Mouse (Mus musculus) bone marrow macrophage, adult 2 months (primary cell): ENCODE results near the gene Polr3g. TPM values are rescaled to one million over a fixed set of nuclear protein-coding genes. Genes with fewer than 3 reads are reported as not detected.
"Not testable (repeated sequence)": the region's sequence is repeated elsewhere in the genome, so short reads cannot be mapped to it uniquely, and the experiment has no call there.

Source experiments
- H3K27ac ChIP-seq: 2 replicates; pipeline ENCODE4 v1.5.1; 2012; ENCODE audit warnings: low read depth, low read length; ENCODE audit not compliant: insufficient read depth
- H3K4me1 ChIP-seq: 2 replicates; pipeline ENCODE4 v1.6.1; 2012; ENCODE audit warnings: low read length; ENCODE audit not compliant: control insufficient read depth, insufficient read depth
- H3K4me3 ChIP-seq: 2 replicates; pipeline ENCODE4 v1.5.1; 2012; ENCODE audit warnings: mild to moderate bottlenecking, low read length, moderate library complexity; ENCODE audit not compliant: insufficient read depth
- CTCF ChIP-seq: IDR thresholded peaks from 2 replicates; pipeline ENCODE4 v1.5.1; 2012; ENCODE audit warnings: low read depth, mild to moderate bottlenecking, low read length, moderate library complexity
- POLR2A ChIP-seq: IDR thresholded peaks from 2 replicates; pipeline ENCODE4 v1.6.1; 2012; ENCODE audit warnings: mild to moderate bottlenecking, low read depth, low read length, borderline replicate concordance
- polyA plus RNA-seq: library from polyadenylated mRNA; stranded (reverse); fragments of >200 nt; gene quantifications from 2 replicates; pipeline ENCODE4 v1.2.4, GENCODE M21; 2012; ENCODE audit not compliant: missing spikeins, insufficient read depth, insufficient read length

Gene Polr3g
- polyA plus RNA-seq, 1 experiment = 3.6 TPM

DNA sequence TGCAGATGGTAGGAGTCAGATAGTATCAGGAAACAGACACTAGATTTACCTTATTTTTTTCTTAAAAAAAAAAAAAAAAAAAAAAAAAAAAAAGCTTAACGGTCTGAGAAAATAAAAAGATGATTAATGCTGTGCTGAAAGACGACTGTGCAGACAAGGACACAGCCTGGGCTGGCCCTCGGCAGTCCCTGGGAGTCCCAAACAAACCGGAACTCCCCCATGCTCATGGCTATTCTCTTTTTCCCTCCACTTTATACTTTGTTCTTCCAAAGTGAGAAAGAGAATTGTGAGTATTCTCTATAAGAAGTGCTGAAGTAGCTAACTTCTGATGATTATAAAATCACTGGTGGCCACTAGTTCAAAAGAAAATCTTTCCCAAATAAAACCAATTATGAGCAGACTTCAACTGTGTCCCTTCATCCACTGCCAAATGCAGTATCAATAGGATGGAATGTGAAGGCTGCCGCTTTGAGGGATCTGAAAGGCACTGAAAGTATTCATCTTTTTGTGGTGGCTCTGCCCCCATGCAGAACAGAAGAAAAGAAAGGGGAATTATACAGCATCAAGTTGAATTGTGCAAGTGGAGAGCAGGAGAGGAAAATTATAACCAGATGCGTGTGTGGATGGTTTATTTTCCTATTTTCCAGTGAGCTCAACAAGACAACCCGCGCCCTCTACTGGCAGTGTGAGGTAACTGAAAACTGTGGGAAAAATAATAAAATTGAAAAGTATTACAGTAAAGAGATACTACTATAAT lies 69.3 kb downstream of the Polr3g start:
- no peak overlapping the region for H3K4me3 ChIP-seq
- TF ChIP-seq POLR2A = no peak
- TF ChIP-seq CTCF = no peak
- H3K4me1 ChIP-seq = no peaks in the 10 kb centered on the region
- no peak overlapping the region for H3K27ac ChIP-seq

DNA sequence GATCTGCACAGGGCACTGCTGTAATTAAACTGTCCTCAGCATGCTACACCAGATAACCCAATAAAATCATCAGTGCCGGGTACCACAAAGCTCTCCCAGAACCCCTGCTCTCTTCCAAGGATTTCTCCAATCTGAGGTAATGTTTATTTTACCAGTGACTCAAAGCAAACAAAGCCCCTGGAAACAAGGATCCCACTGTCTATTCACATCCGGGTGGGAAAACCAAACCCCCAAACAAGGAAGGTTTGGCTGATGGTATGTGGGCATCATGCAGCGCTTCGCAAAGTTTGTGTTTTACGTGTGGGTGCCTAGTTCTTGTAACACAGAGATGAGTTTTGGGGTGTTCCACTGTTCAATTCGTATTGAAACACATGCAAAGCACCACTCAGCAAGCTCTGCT lies 69.9 kb downstream of the Polr3g start:
- no peak overlapping the region for H3K4me3 ChIP-seq
- no peaks in the 10 kb centered on the region for H3K4me1 ChIP-seq
- TF ChIP-seq CTCF (no peak), POLR2A (no peak)
- no peak overlapping the region for H3K27ac ChIP-seq

DNA sequence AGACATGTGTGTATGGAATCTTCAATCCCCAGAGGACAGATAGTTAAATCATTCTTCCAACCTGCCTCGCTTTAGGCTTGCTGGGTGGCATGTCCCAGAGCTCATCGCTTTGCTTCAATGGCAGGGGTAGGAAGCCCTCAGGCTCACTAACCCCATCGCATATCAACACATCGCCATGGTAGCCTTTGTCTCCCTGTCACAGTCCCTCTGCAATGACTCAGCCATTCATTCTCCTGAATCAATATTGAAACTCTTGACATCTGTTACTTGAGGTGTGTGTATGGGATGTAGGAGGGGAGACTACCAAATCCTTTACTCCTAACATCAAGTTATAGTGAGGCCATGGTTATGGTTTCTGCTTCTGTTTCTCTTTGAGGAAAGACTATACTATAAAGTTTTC lies 71.2 kb downstream of the Polr3g start:
- TF ChIP-seq CTCF = no peak
- TF ChIP-seq POLR2A = no peak
- H3K27ac ChIP-seq = no peak overlapping the region
- H3K4me3 ChIP-seq = no peak overlapping the region
- H3K4me1 ChIP-seq = no peaks in the 10 kb centered on the region

DNA sequence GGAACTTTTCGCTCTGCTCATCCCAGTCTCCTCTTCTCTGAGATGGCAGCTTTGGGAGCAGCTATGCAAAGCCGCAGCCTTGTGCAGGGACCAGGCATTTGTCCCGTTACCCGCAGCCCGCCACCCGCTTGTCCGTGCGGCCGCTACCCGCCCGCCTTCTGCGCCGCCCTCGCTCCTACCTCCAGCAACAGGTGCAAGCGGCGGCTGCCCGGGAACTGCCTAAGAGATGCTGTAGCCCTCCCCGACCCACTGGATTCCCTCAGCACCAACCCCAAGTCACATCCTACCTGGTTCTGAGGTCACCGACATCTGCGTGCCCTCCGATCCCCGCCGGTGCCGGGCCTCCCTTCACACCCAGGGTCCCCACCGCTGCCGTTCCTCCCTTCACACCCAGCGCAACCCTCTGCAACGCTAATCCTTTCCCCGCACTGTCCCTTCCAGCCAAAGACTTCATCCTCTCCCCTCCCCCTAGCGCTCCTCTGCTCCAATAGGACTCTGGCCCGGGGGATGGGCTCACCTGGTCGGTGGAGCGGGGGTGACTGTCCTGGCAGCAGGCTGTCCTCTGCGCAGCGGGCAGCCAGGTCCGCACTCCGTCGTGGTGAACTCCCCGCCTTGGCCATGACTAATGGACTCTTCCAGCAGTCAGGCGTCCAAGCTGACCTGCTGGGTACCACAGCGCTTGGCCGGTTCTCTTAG lies 77.9 kb downstream of the Polr3g start, which contains the start of gene Adgrv1:
Gene Adgrv1, minus strand, starts transcription at position 435 of the 696 bp plus-strand sequence.
- no peaks in the 10 kb centered on the region for H3K4me1 ChIP-seq
- no peak within 1 kb of the TSS for H3K4me3 ChIP-seq
- no peak for TF ChIP-seq CTCF
- no peak for TF ChIP-seq POLR2A
- no peak within 1 kb of the TSS for H3K27ac ChIP-seq

DNA sequence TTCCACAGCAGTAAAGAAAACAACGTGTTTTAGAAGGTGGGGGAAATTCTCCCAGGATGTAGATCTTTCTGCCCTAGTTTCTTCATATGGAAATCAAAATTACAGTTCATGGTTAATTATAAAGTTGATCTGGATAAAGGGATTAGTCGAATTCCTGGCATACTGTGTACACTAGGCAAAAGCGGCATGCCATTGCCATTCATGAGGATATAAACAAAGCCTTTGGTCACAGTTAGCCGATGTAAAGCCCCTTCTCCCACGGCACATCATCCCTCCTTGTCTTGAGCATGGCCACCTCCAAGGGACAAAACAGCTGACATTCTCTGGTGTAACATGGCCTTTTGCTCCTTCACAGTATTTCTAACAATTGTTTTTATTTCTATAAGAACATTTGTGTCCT lies 80.2 kb downstream of the Polr3g start:
- Histone ChIP-seq H3K4me1 (no peaks in the 10 kb centered on the region), H3K27ac (no peak overlapping the region), H3K4me3 (no peak overlapping the region)
- TF ChIP-seq POLR2A (no peak), CTCF (no peak)

DNA sequence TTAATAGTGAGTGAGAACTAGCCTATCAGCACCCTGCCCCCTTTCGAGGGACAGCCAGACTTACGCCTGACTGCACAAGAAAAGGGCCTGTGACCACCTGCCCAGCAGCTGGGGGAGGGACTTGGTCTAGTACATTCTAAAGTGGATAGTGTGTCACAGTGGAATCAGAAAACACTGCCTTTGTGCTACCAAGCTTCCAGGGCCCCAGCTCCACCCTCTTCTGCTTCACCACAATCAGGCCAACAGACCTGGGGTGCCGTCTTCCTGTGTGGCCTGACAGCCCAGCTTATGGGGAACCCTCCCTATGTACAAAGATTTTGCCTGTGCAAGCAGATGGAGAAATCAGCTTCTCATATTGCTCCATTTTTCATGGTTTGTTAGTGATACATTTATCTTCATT lies 81.4 kb downstream of the Polr3g start:
- Histone ChIP-seq H3K4me1 (no peaks in the 10 kb centered on the region), H3K27ac (no peak overlapping the region), H3K4me3 (no peak overlapping the region)
- no peak for TF ChIP-seq CTCF
- TF ChIP-seq POLR2A = no peak

DNA sequence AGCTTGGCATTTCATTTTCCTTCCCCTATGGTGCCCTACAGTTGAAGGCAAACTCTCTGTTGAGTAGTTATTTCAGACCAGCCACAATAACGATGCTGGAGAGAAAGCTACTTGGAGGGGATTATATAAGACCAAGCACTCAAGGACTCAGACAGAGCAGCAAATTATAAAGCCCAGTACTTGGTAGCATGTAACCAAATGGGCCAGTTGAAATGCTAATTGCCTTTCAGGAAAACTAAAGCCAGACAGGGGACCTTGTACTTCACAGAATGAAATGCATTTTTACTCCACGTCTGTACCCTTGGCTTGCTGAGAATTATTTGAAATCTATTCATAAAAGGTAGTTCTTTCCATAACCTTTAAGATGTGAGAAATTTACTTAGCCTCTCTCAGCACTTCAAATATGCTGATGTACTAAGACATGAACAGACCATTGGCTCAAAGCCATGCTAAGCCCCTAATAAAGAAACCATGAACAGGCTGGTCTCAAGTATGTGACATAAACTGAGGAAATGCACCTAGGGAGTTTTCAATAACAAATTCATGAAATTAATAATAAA lies 82.1 kb downstream of the Polr3g start:
- Histone ChIP-seq H3K27ac (no peak overlapping the region), H3K4me1 (no peaks in the 10 kb centered on the region), H3K4me3 (no peak overlapping the region)
- TF ChIP-seq CTCF = no peak
- TF ChIP-seq POLR2A = no peak

DNA sequence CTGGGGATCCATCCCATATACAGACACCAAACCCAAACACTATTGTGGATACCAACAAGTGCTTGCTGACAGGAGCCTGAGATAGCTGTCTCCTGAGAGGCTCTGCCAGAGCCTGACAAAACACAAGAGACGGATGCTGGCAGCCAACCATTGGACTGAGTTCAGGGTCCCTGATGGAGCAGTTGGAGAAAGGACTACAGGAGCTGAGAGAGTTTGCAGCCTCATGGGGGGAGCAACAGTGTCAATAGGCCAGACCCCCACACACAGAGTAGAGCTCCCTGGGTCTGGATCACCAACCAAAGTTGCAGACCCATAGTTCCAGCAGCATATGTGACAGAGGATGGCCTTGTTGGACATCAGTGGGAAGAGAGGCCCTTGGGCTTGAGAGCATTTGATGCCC lies 83.0 kb downstream of the Polr3g start:
- not testable (repeated sequence) for H3K4me1 ChIP-seq, H3K4me3 ChIP-seq, H3K27ac ChIP-seq

Other genes starting within 250 kb of the Polr3g start
- 0.41 and 0.58 TPM in 2 replicates for gene Adgrv1, start 77.9 kb downstream of the Polr3g start, polyA plus RNA-seq
- gene Lysmd3, start 53.4 kb downstream of the Polr3g start, polyA plus RNA-seq = 18.4 and 18.9 TPM in 2 replicates
- 8.4 and 8.6 TPM in 2 replicates for gene Mblac2, start 328 bp upstream of the Polr3g start, polyA plus RNA-seq
- 93.8 and 107 TPM in 2 replicates for gene Cetn3, start 72.1 kb upstream of the Polr3g start, polyA plus RNA-seq